Mouse (Mus musculus): Measurements from ENCODE around the gene Lancl1. TPM values are rescaled to one million over a fixed set of nuclear protein-coding genes. Genes with fewer than 3 reads are reported as not detected.

Lancl1 gene
- polyA plus RNA-seq (2017; shearing (Covaris generic)) = 73.2 TPM

GRCm38 (mm10) chr1:67038246-67038987 lies at the start of gene Lancl1:
Gene Lancl1, minus strand, starts transcription at chr1:67038872.

Other genes starting within 250 kb of the Lancl1 start
- gene Kansl1l, start 221.3 kb downstream of the Lancl1 start, polyA plus RNA-seq (2017; shearing (Covaris generic)) = 23.0 TPM
- gene Acadl, start 175.6 kb downstream of the Lancl1 start, polyA plus RNA-seq (2017; shearing (Covaris generic)) = 69.5 TPM
- not detected for gene Myl1, start 93.5 kb downstream of the Lancl1 start, polyA plus RNA-seq (2017; shearing (Covaris generic))
- not detected for gene Cps1, start 84.2 kb upstream of the Lancl1 start, polyA plus RNA-seq (2017; shearing (Covaris generic))